Mouse (Mus musculus) heart, embryonic 10.5 days (tissue): ENCODE results near the gene Mms22l. TPM values are rescaled to one million over a fixed set of nuclear protein-coding genes. Genes with fewer than 3 reads are reported as not detected.
"Not testable (repeated sequence)": the region's sequence is repeated elsewhere in the genome, so short reads cannot be mapped to it uniquely, and the experiment has no call there.

ENCODE experiments used
- DNase-seq: peaks from one replicate; pipeline ENCODE4 v3.0.0-alpha.2; 2017; ENCODE audit warnings: low spot score
- H3K27ac ChIP-seq: fragments of 300-500 bp; sonication (generic); 2 replicates; pipeline ENCODE4 v1.5.1; 2016; ENCODE audit warnings: mild to moderate bottlenecking
- H3K27me3 ChIP-seq: fragments of 300-500 bp; sonication (generic); 2 replicates; pipeline ENCODE4 v1.6.1; 2016; ENCODE audit warnings: mild to moderate bottlenecking; ENCODE audit not compliant: poor library complexity, insufficient read depth, severe bottlenecking
- H3K36me3 ChIP-seq: fragments of 300-500 bp; sonication (generic); 2 replicates; pipeline ENCODE4 v1.6.1; 2016; ENCODE audit warnings: mild to moderate bottlenecking, moderate library complexity
- H3K4me1 ChIP-seq: fragments of 300-500 bp; sonication (generic); 2 replicates; pipeline ENCODE4 v1.6.1; 2016; ENCODE audit warnings: mild to moderate bottlenecking
- H3K4me3 ChIP-seq: fragments of 300-500 bp; sonication (generic); 2 replicates; pipeline ENCODE4 v1.5.1; 2016; ENCODE audit warnings: mild to moderate bottlenecking, moderate library complexity
- H3K9me3 ChIP-seq: fragments of 300-500 bp; sonication (generic); 2 replicates; pipeline ENCODE4 v1.6.1; 2016; ENCODE audit warnings: mild to moderate bottlenecking, moderate library complexity
- WGBS: fragments of 180-500 bp; shearing (Covaris S2); methylation state at CpG from one replicate; pipeline ENCODE4 v1.1.7; 2016; 5-methylcytosine and 5-hydroxymethylcytosine counted together
- polyA plus RNA-seq: library from polyadenylated mRNA; unstranded; fragments of >200 nt; fragmentation: Nextera tagmentation; extraction: Ambion mirVana; gene quantifications from 2 replicates; pipeline ENCODE4 v1.2.1, GENCODE M21; 2016

The Mms22l gene
- polyA plus RNA-seq, 1 experiment from 2014 or later = 34.1 TPM

GRCm38 (mm10) chr4:24627871-24628270, 131.6 kb downstream of the Mms22l start:
- no peak for DNase-seq
- H3K27me3 ChIP-seq = no peaks in the 10 kb centered on the region
- no peak overlapping the region for H3K27ac ChIP-seq
- no peaks in the 10 kb centered on the region for H3K36me3 ChIP-seq
- no peaks in the 10 kb centered on the region for H3K9me3 ChIP-seq
- WGBS = 40% methylated on average over 1 of the region's 1 CpGs
- H3K4me1 ChIP-seq = peaks cover 24% of the 10 kb centered on the region; the same call in 1 of the 2 replicates
- H3K4me3 ChIP-seq = no peak overlapping the region

GRCm38 (mm10) chr4:24630430-24630829, 134.2 kb downstream of the Mms22l start:
- no peaks in the 10 kb centered on the region for H3K36me3 ChIP-seq
- H3K4me1 ChIP-seq = peaks cover 24% of the 10 kb centered on the region; the same call in 1 of the 2 replicates
- no peak overlapping the region for H3K27ac ChIP-seq
- 77% methylated on average over 2 of the region's 2 CpGs for WGBS
- H3K4me3 ChIP-seq = no peak overlapping the region
- no peak for DNase-seq
- no peaks in the 10 kb centered on the region for H3K9me3 ChIP-seq
- H3K27me3 ChIP-seq = no peaks in the 10 kb centered on the region

- Histone ChIP-seq H3K4me1 (peaks cover 18% of the 10 kb centered on the region; the same call in 1 of the 2 replicates), H3K27ac (no peak overlapping the region), H3K27me3 (no peaks in the 10 kb centered on the region), H3K9me3 (no peaks in the 10 kb centered on the region), H3K36me3 (no peaks in the 10 kb centered on the region), H3K4me3 (no peak overlapping the region)
- 76% methylated on average over 9 of the region's 9 CpGs for WGBS
- DNase-seq = no peak
Measured at GRCm38 (mm10) chr4:24631177-24631911, 135.1 kb downstream of the Mms22l start.

- H3K4me1 ChIP-seq = no peaks in the 10 kb centered on the region
- no peak overlapping the region for H3K27ac ChIP-seq
- no peaks in the 10 kb centered on the region for H3K27me3 ChIP-seq
- WGBS = 86% methylated on average over 2 of the region's 2 CpGs
- no peak overlapping the region for H3K4me3 ChIP-seq
- no peak for DNase-seq
- H3K9me3 ChIP-seq = no peaks in the 10 kb centered on the region
- no peaks in the 10 kb centered on the region for H3K36me3 ChIP-seq
Measured at GRCm38 (mm10) chr4:24642306-24642705, 146.1 kb downstream of the Mms22l start.

- H3K4me1 ChIP-seq, H3K27ac ChIP-seq, H3K27me3 ChIP-seq, DNase-seq, H3K36me3 ChIP-seq, H3K9me3 ChIP-seq, H3K4me3 ChIP-seq: not testable (repeated sequence)
- 73% methylated on average over 7 of the region's 8 CpGs for WGBS
Measured at GRCm38 (mm10) chr4:24644735-24645134, 148.5 kb downstream of the Mms22l start.
